Mouse (Mus musculus): ENCODE results near the gene Pigc. TPM values are rescaled to one million over a fixed set of nuclear protein-coding genes. Genes with fewer than 3 reads are reported as not detected.

Pigc gene
- total RNA-seq, 2 experiments from 2014 or later, result 13.2 to 13.6 TPM

GRCm38 (mm10) chr1:162015247-162015862 lies 46.4 kb downstream of the Pigc start:
- TF ChIP-seq CTCF (IDR thresholded peaks at IDR 0.05), result no peak
- Histone ChIP-seq H3K27ac (no peak overlapping the region), H3K4me3 (no peak overlapping the region)
- intact Hi-C loops (cut with DNase I), result no loop called here
- no peak for DNase-seq (ENCODE audit: extremely low spot score in 1 of 2, low spot score in 2 of 2)

GRCm38 (mm10) chr1:162016982-162017381 lies 48.0 kb downstream of the Pigc start:
- Histone ChIP-seq H3K27ac (no peak overlapping the region), H3K4me3 (no peak overlapping the region)
- TF ChIP-seq CTCF (IDR thresholded peaks at IDR 0.05), result no peak
- DNase-seq (ENCODE audit: extremely low spot score in 1 of 2, low spot score in 2 of 2), result no peak
- intact Hi-C loops (cut with DNase I), result no loop called here

DNA sequence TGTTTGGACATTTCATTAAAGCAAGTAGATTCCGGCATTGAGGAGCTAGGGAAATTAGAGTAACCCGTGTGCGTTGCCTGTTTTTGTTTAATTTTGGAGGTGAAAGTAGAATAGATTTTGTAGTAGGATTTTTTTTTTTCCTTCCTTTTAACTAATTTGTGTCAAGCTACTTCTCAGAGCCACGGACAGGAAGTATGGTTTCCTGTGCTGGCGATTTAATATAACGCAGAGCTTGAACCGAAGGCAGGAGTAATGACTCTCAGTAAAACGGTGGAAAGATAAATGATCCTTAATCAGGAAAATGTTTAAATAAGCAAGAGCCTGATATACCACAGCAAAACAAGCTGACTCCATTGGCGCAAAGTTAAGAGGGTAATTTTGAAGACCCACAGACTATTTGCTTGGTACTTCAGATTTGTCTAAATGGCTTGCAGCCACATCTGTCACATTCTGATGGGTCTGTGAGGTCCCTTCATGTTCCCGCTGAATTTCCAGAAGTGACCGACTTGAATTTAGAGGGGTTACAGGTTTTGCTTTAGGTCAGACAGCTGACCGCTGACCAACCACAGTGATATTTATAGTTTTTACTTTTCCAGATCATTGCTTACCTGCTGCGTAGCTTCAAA lies 49.1 kb downstream of the Pigc start:
- TF ChIP-seq CTCF (IDR thresholded peaks at IDR 0.05), result no peak
- no peak overlapping the region for H3K27ac ChIP-seq
- H3K4me3 ChIP-seq, result no peak overlapping the region
- no peak for DNase-seq (ENCODE audit: extremely low spot score in 1 of 2, low spot score in 2 of 2)
- intact Hi-C loops (cut with DNase I), result no loop called here

DNA sequence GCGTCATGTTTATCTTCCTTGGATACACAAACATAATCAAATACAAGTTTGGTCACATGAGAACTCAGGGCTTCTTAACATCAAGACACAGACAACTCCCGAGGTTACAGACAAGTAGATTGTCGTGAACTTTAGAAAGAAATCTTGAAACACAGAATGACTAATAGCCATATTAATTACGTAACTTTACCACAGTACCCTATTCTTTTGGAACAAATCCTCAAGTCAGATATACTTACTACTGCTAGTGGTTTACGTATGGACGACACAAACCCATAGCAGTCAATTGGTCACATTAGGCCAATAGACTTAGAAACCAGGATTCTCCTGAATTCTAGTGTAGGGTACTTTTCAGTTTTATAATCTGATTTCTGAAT lies 49.6 kb downstream of the Pigc start:
- TF ChIP-seq CTCF (IDR thresholded peaks at IDR 0.05), result no peak
- no peak overlapping the region for H3K27ac ChIP-seq
- DNase-seq (ENCODE audit: extremely low spot score in 1 of 2, low spot score in 2 of 2), result no peak
- no peak overlapping the region for H3K4me3 ChIP-seq
- intact Hi-C loops (cut with DNase I), result no loop called here

DNA sequence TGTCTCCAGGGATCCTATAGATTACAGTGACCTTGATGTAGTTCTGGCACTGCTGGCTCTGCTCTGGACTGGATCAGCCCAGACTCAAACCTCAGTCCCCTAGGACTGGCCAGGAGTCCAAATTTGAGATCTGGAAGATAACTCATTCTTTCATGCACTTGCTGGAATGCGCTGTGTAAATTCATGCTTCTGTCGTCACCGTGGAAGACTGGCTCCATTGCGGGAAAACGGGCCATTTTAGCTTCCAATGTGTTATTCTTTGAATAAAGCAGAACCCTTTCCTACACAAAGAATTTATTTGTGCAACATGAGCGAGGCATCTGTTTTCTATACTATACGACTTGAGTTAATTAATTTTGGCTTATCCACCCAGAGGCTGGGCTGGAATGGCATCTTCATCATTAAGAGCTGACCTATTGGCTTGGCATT lies 51.3 kb downstream of the Pigc start:
- DNase-seq (ENCODE audit: extremely low spot score in 1 of 2, low spot score in 2 of 2), result no peak
- intact Hi-C loops (cut with DNase I), result no loop called here

DNA sequence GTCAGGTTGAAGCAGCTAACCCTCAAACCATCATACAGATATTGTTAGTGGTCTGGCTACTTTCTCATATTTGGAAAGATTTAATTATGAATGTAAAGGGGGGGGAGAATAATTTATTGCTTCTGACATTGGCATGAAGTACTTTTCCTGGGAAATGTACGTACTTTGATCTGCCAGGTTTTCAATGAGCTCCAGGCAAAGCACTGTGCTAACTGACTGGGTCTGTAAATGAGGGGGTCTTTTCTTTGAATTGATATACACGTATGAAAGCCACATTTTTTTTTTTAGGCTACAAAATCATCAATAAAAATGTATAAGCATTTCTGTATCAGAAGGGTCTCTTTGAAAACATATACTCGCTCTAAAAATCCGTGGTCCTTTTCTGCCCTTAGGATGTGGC lies 51.8 kb downstream of the Pigc start:
- DNase-seq (ENCODE audit: extremely low spot score in 1 of 2, low spot score in 2 of 2), result no peak
- intact Hi-C loops (cut with DNase I), result no loop called here
- Histone ChIP-seq H3K27ac (no peak overlapping the region), H3K4me3 (no peak overlapping the region)
- no peak for TF ChIP-seq CTCF (IDR thresholded peaks at IDR 0.05)

More for the DNA sequence above, 51.3 kb downstream of the Pigc start:
- no peak overlapping the region for H3K4me3 ChIP-seq
- TF ChIP-seq CTCF (IDR thresholded peaks at IDR 0.05), result no peak
- H3K27ac ChIP-seq, result no peak overlapping the region

Other genes with a start within 250 kb of the Pigc start
- under 1 TPM; 0.18 to 0.23 TPM for gene Fasl, start 180.7 kb upstream of the Pigc start, total RNA-seq (2021)
- 10 to 100 TPM; 36.9 to 37.4 TPM for gene Suco, start 92.5 kb upstream of the Pigc start, total RNA-seq (2021)
- gene 4930558K02Rik, start 10.4 kb downstream of the Pigc start, total RNA-seq (2021), result not detected